Mouse (Mus musculus): ENCODE results near the gene Nfya. TPM values are rescaled to one million over a fixed set of nuclear protein-coding genes. Genes with fewer than 3 reads are reported as not detected.

The Nfya gene
- total and polyA plus RNA-seq, 3 experiments: 56.9 to 97.8 TPM; not detected in 1

DNA sequence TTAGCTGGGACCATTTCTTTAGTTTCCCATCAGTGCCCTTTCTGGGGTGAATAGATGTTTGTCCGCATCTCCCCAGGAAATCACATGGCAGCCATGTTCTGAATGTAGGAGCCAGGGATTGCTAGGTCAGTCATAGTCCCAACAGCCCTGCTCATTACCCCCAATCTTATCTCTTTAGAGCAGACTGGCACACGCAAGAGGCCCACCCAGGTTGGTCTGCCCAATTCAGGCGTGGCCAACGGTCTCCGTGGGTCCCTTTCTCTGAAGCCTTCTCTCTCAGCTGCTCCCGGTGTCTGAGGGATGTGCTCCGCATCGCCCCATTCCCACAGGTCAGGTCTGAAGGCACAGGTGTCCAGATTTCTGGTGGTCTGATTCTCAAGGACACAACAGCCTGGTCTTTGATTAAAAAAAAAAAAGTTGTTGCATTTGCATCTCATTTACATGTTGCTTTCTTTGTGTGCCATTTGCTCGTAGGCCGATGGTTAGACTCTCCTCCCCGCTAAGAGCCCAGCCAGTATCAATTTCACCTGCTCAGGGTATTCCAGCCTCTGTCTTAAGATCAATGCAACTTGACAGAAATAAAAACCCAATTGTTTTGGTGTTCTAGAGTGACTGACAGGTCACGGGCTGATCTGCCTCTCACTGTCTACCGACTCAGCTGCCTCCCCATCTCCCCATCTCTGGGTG lies 41.1 kb upstream of the Nfya start (continued):
- no peak for TF ChIP-seq MAZ (IDR thresholded peaks at IDR 0.05; ENCODE audit: low read depth, low read length)
- TF ChIP-seq RCOR1 (IDR thresholded peaks at IDR 0.05; ENCODE audit: low read depth, low read length): no peak; the same call in 1 of the 2 replicates
- no peak; the same call in 1 of the 2 replicates for TF ChIP-seq POLR2AphosphoS2 (IDR thresholded peaks at IDR 0.05; ENCODE audit: low read length)

DNA sequence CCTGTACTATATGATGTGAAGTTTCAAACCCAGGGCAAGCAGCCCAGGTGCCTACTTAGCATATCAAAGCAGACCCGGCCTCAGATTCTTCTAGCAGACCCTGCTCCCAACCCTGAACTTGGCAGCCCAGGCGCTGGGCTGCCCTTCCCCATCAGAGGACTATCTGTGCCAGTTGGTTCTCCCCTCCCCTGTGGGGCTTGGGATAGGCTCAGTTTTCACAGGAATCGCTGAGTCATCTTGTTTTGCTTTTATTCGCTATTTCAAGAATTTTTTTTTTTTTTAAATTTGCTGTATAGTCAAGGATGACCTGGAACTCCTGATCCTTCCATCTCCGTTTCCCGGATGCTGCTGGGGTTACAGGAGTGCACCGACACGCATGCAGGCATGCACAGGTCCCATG lies 38.0 kb upstream of the Nfya start:
- Histone ChIP-seq H3K27ac (ENCODE audit: control insufficient read depth, low read depth, low read length) (no peak overlapping the region), H3K79me2 (ENCODE audit: control insufficient read depth, insufficient read depth, low read length, poor library complexity) (no peaks in the 10 kb centered on the region; the same call in 1 of the 2 replicates), H3K27me3 (ENCODE audit: control insufficient read depth in 1 of 2, insufficient read depth in 2 of 2, low read length in 2 of 2) (no peaks in the 10 kb centered on the region), H3K9ac (ENCODE audit: control insufficient read depth, low read depth, low read length, poor library complexity, severe bottlenecking) (no peak overlapping the region), H3K4me3 (ENCODE audit: control insufficient read depth in 1 of 2, insufficient read depth in 1 of 2, low read depth in 2 of 2, low read length in 2 of 2) (no peak overlapping the region), H3K9me3 (replicated peaks; ENCODE audit: insufficient read depth, low read length) (no peaks in the 10 kb centered on the region), H3K36me3 (ENCODE audit: control insufficient read depth in 1 of 2, insufficient read depth in 2 of 2, low read length in 2 of 2) (peaks cover 0 to 12% of the 10 kb centered on the region in 2 experiments; a peak in 2 of 4 replicates), H3K4me1 (ENCODE audit: control insufficient read depth in 1 of 2, insufficient read depth in 2 of 2, low read length in 2 of 2) (peaks cover 0 to 25% of the 10 kb centered on the region in 2 experiments; a peak in 3 of 4 replicates)
- no peak for DNase-seq (ENCODE audit: low read depth, low spot score)
- TF ChIP-seq ZMIZ1 (IDR thresholded peaks at IDR 0.05; ENCODE audit: low read depth, low read length): no peak
- TF ChIP-seq KAT2A (conservative IDR thresholded peaks at IDR 0.05; ENCODE audit: low read depth, low read length): no peak
- TF ChIP-seq MAFK (IDR thresholded peaks at IDR 0.05; ENCODE audit: borderline replicate concordance, low read depth, low read length): no peak
- no peak for TF ChIP-seq ZC3H11A (IDR thresholded peaks at IDR 0.05; ENCODE audit: low read depth, low read length)
- no peak for TF ChIP-seq TCF12 (IDR thresholded peaks at IDR 0.05; ENCODE audit: low read depth, low read length)
- TF ChIP-seq NRF1 (IDR thresholded peaks at IDR 0.05; ENCODE audit: insufficient read depth, low read depth, low read length, poor library complexity, severe bottlenecking): no peak
- no peak for TF ChIP-seq GATA1 (IDR thresholded peaks at IDR 0.05; ENCODE audit: low read depth, low read length)
- TF ChIP-seq ZKSCAN1 (IDR thresholded peaks at IDR 0.05; ENCODE audit: low read depth, low read length): no peak
- TF ChIP-seq ZNF384 (IDR thresholded peaks at IDR 0.05; ENCODE audit: low read depth, low read length): no peak
- TF ChIP-seq SMC3 (IDR thresholded peaks at IDR 0.05; ENCODE audit: low read depth, low read length): no peak

DNA sequence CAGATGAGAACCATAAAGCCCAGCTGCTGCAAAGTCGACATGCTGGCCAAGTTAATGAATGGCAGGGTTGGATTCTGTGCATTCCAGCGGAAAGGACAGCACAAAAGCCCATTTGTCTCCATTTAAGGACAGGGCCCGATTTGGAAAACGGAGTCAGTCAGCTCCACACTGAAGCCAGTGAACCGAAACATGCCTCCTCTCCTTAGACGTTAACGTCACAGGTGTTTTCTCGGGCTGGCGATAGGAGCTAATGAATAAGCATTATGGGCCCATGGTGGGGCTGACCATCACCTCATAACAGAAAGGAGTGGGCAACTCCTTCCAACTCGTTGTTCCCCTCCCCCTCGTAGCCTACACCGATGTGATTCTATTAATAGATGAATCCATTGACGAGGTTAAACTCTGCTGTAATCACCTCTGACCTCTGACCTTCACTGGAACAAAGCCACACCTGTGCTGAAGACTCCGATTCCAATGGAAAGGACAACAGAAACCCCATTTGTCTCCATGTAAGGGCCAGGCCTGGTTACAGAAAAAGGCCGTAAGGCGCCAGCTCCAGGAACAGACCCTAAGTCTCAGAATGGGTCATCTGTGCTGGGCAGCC lies 33.9 kb upstream of the Nfya start:
- Histone ChIP-seq H3K9ac (ENCODE audit: control insufficient read depth, low read depth, low read length, poor library complexity, severe bottlenecking) (no peak overlapping the region), H3K4me1 (ENCODE audit: control insufficient read depth in 1 of 2, insufficient read depth in 2 of 2, low read length in 2 of 2) (no peaks in the 10 kb centered on the region), H3K36me3 (ENCODE audit: control insufficient read depth in 1 of 2, insufficient read depth in 2 of 2, low read length in 2 of 2) (no peaks in the 10 kb centered on the region), H3K4me3 (ENCODE audit: control insufficient read depth in 1 of 2, insufficient read depth in 1 of 2, low read depth in 2 of 2, low read length in 2 of 2) (no peak overlapping the region), H3K27ac (ENCODE audit: control insufficient read depth, low read depth, low read length) (no peak overlapping the region), H3K79me2 (ENCODE audit: control insufficient read depth, insufficient read depth, low read length, poor library complexity) (no peaks in the 10 kb centered on the region), H3K27me3 (ENCODE audit: control insufficient read depth in 1 of 2, insufficient read depth in 2 of 2, low read length in 2 of 2) (no peaks in the 10 kb centered on the region), H3K9me3 (replicated peaks; ENCODE audit: insufficient read depth, low read length) (no peaks in the 10 kb centered on the region)
- TF ChIP-seq ELF1 (IDR thresholded peaks at IDR 0.05; ENCODE audit: low read depth, low read length) (no peak), ZNF384 (IDR thresholded peaks at IDR 0.05; ENCODE audit: low read depth, low read length) (no peak), MAFK (IDR thresholded peaks at IDR 0.05; ENCODE audit: borderline replicate concordance, low read depth, low read length) (no peak), POLR2AphosphoS2 (IDR thresholded peaks at IDR 0.05; ENCODE audit: low read length) (no peak), NELFE (IDR thresholded peaks at IDR 0.05; ENCODE audit: low read depth, low read length) (no peak), ZC3H11A (IDR thresholded peaks at IDR 0.05; ENCODE audit: low read depth, low read length) (no peak), CHD1 (IDR thresholded peaks at IDR 0.05; ENCODE audit: low read depth, low read length) (no peak), ETS1 (IDR thresholded peaks at IDR 0.05; ENCODE audit: low read depth, low read length) (no peak), MYB (IDR thresholded peaks at IDR 0.05; ENCODE audit: low read depth, low read length) (no peak), CHD2 (IDR thresholded peaks at IDR 0.05; ENCODE audit: low read length) (no peak), NRF1 (IDR thresholded peaks at IDR 0.05; ENCODE audit: insufficient read depth, low read depth, low read length, poor library complexity, severe bottlenecking) (no peak), POLR2A (IDR thresholded peaks at IDR 0.05; ENCODE audit: control insufficient read depth in 1 of 2, insufficient read depth in 1 of 2, low read depth in 1 of 2, low read length in 2 of 2, poor library complexity in 1 of 2) (no peak), EP300 (IDR thresholded peaks at IDR 0.05; ENCODE audit: low read depth in 1 of 2, low read length in 2 of 2) (no peak)
- no peak for DNase-seq (ENCODE audit: low read depth, low spot score)
